Mouse (Mus musculus): ENCODE data around the gene Furin. TPM values are rescaled to one million over a fixed set of nuclear protein-coding genes. Genes with fewer than 3 reads are reported as not detected.
A peak's percentile ranks its signal among the peaks of the same experiment; 100 is the strongest.

The Furin gene
- total and polyA plus RNA-seq, 3 experiments: 1.5 to 20.9 (median 13.5) TPM

GRCm38 (mm10) chr7:80404101-80404894 is 938 bp downstream of the Furin start (continued):
- TF ChIP-seq SMC3 (IDR thresholded peaks at IDR 0.05; ENCODE audit: low read depth, low read length): no peak
- no peak for TF ChIP-seq GABPA (IDR thresholded peaks at IDR 0.05; ENCODE audit: insufficient replicate concordance, low read depth, low read length)
- peak; percentile 86 for TF ChIP-seq JUN (IDR thresholded peaks at IDR 0.05; ENCODE audit: insufficient read depth, low read depth, low read length)
- no peak for TF ChIP-seq TBP (conservative IDR thresholded peaks at IDR 0.05; ENCODE audit: low read depth, low read length)
- peak; percentile 94 for TF ChIP-seq SIN3A (IDR thresholded peaks at IDR 0.05; ENCODE audit: low read length)
- TF ChIP-seq JUND (conservative IDR thresholded peaks at IDR 0.05; ENCODE audit: low read depth, low read length): peak; percentile 90
- no peak for TF ChIP-seq KAT2A (IDR thresholded peaks at IDR 0.05; ENCODE audit: insufficient replicate concordance, low read length)
- 0 out of 2 replicates have a peak, but pooled peaks have one; percentile 63 for TF ChIP-seq CHD2 (IDR thresholded peaks at IDR 0.05; ENCODE audit: low read length)
- TF ChIP-seq RAD21 (IDR thresholded peaks at IDR 0.05; ENCODE audit: low read depth, low read length): no peak; the same call in 1 of the 2 replicates
- peak; percentile 28; the same call in 1 of the 2 replicates for TF ChIP-seq NELFE (IDR thresholded peaks at IDR 0.05; ENCODE audit: low read depth, low read length)
- peak; percentile 81 for TF ChIP-seq MAX (IDR thresholded peaks at IDR 0.05; ENCODE audit: low read length)
- TF ChIP-seq NRF1 (IDR thresholded peaks at IDR 0.05; ENCODE audit: low read depth, low read length): no peak
- TF ChIP-seq MEF2A (IDR thresholded peaks at IDR 0.05; ENCODE audit: borderline replicate concordance, low read depth, low read length): peak; percentile 95
- peak; percentile 84 for TF ChIP-seq TCF12 (IDR thresholded peaks at IDR 0.05; ENCODE audit: low read depth, low read length)
- TF ChIP-seq MYC (IDR thresholded peaks at IDR 0.05; ENCODE audit: low read depth, low read length): peak; percentile 66; the same call in 1 of the 2 replicates
- TF ChIP-seq ZC3H11A (IDR thresholded peaks at IDR 0.05; ENCODE audit: low read depth, low read length): no peak
- TF ChIP-seq POLR2A (IDR thresholded peaks at IDR 0.05; ENCODE audit: low read depth, low read length): peak; percentile 17; the same call in 1 of the 2 replicates
- 0 out of 2 replicates have a peak, but pooled peaks have one; percentile 70 for TF ChIP-seq UBTF (IDR thresholded peaks at IDR 0.05; ENCODE audit: low read depth, low read length)
- TF ChIP-seq MXI1 (IDR thresholded peaks at IDR 0.05; ENCODE audit: low read depth, low read length): no peak; the same call in none of the 2 replicates
- peak; percentile 94 for TF ChIP-seq IRF4 (IDR thresholded peaks at IDR 0.05; ENCODE audit: low read depth, low read length)
- TF ChIP-seq ZNF384 (IDR thresholded peaks at IDR 0.05; ENCODE audit: low read depth, low read length): no peak
- no peak for TF ChIP-seq USF1 (IDR thresholded peaks at IDR 0.05; ENCODE audit: low read depth, low read length)
- no peak for TF ChIP-seq USF2 (conservative IDR thresholded peaks at IDR 0.05; ENCODE audit: low read depth, low read length)

GRCm38 (mm10) chr7:80403551-80403950 is 1.7 kb downstream of the Furin start:
- no peaks in the 10 kb centered on the region for H3K27me3 ChIP-seq (replicated peaks)

More at GRCm38 (mm10) chr7:80403551-80403950, 1.7 kb downstream of the Furin start:
- Histone ChIP-seq H3K79me2 (replicated peaks; ENCODE audit: control insufficient read depth, extremely low read depth, insufficient read depth, poor library complexity, severe bottlenecking) (peaks cover 24% of the 10 kb centered on the region), H3K36me3 (replicated peaks in 1 of 2; ENCODE audit: control insufficient read depth in 1 of 2, insufficient read depth in 1 of 2, low read length in 1 of 2) (peaks cover 0 to 4% of the 10 kb centered on the region in 2 experiments), H3K27ac (ENCODE audit: insufficient read depth, low read depth) (peak overlapping the region; percentile 21; the same call in 1 of the 2 replicates), H3K4me1 (ENCODE audit: control insufficient read depth in 1 of 2, insufficient read depth in 2 of 2) (peaks cover 21 to 59% of the 10 kb centered on the region in 2 experiments), H3K4me3 (replicated peaks in 1 of 3; ENCODE audit: low read depth in 2 of 3, low read length in 2 of 3, poor library complexity in 1 of 3) (peak overlapping the region; percentile 1 to 83 (median 56)), H3K9me3 (replicated peaks; ENCODE audit: low read length) (no peaks in the 10 kb centered on the region), H3K9ac (ENCODE audit: insufficient read depth, low read depth) (peak overlapping the region; percentile 99), H3K4me2 (ENCODE audit: insufficient read depth, low read depth, poor library complexity, severe bottlenecking) (peak overlapping the region; percentile 60)
- no peak for DNase-seq (ENCODE audit: extremely low read depth)
- peak; percentile 72; the same call in 1 of the 2 replicates for TF ChIP-seq UBTF (IDR thresholded peaks at IDR 0.05; ENCODE audit: low read depth, low read length)
- no peak for TF ChIP-seq CHD1 (IDR thresholded peaks at IDR 0.05; ENCODE audit: low read depth, low read length)
- TF ChIP-seq MXI1 (IDR thresholded peaks at IDR 0.05; ENCODE audit: low read depth, low read length): no peak
- no peak for TF ChIP-seq ZC3H11A (IDR thresholded peaks at IDR 0.05; ENCODE audit: low read depth, low read length)
- TF ChIP-seq POLR2AphosphoS2 (IDR thresholded peaks at IDR 0.05; ENCODE audit: low read depth, low read length): no peak
- no peak for TF ChIP-seq E2F4 (IDR thresholded peaks at IDR 0.05; ENCODE audit: insufficient replicate concordance, low read depth, low read length)
- no peak for TF ChIP-seq SMC3 (IDR thresholded peaks at IDR 0.05; ENCODE audit: low read depth, low read length)
- TF ChIP-seq ZNF384 (IDR thresholded peaks at IDR 0.05; ENCODE audit: low read depth, low read length): no peak
- in situ Hi-C loops (cut with MboI; ENCODE audit: low pct_ligation_motif_present, low pct_unique_long_range_greater_than_20kb, low sequenced_read_pairs): no loop called here
- dilution Hi-C loops (cut with MboI; ENCODE audit: extremely low pct_ligation_motif_present, extremely low pct_unique_long_range_greater_than_20kb, low sequenced_read_pairs): no loop called here
